Mouse (Mus musculus) G1E (cell line): ENCODE results near the gene Tmem45b.

Experiments used
- CTCF ChIP-seq: IDR thresholded peaks from 2 replicates; pipeline ENCODE4 v1.5.1; 2012; ENCODE audit warnings: low read depth, low read length, inconsistent platforms, mixed read lengths
- GATA1 ChIP-seq: IDR thresholded peaks from 2 replicates; pipeline ENCODE4 v1.6.1; 2012; ENCODE audit warnings: borderline replicate concordance, low read length, inconsistent platforms, mixed read lengths
- TAL1 ChIP-seq: conservative IDR thresholded peaks from 2 replicates; pipeline ENCODE4 v1.6.1; 2012; ENCODE audit warnings: low read depth, low read length, inconsistent platforms, mixed read lengths

- no peak for TF ChIP-seq CTCF
- no peak for TF ChIP-seq GATA1
- no peak for TF ChIP-seq TAL1
Measured at GRCm38 (mm10) chr9:31404311-31404710, 60.0 kb downstream of the Tmem45b start.
